Mouse (Mus musculus) B cell, adult 2 months (primary cell): ENCODE data around the gene Mtmr12.

Source experiments
- DNase-seq, 2 experiments: peaks; one replicate each; pipeline ENCODE4 v3.0.0; 2022

Mtmr12 gene

GRCm38 (mm10) chr15:12322676-12323402 is 118.0 kb downstream of the Mtmr12 start:
- no peak for DNase-seq
